Mouse (Mus musculus) kidney, embryonic 14.5 days (tissue): ENCODE data around the gene Slc7a11. TPM values are rescaled to one million over a fixed set of nuclear protein-coding genes. Genes with fewer than 3 reads are reported as not detected.

ENCODE experiments used
- ATAC-seq: fragments of 200-750 bp; cut with Nextera tagmentation; 2 replicates; pipeline ENCODE4 v1.8.0; 2017; ENCODE audit warnings: moderate number of reproducible peaks, mild to moderate bottlenecking, moderate TSS enrichment, moderate library complexity; ENCODE audit not compliant: low FRiP score, low TSS enrichment
- H3K27ac ChIP-seq: fragments of 300-500 bp; sonication (generic); 2 replicates; pipeline ENCODE4 v1.5.1; 2014; ENCODE audit warnings: low read depth, mild to moderate bottlenecking, low read length, moderate library complexity, mixed read lengths
- H3K27me3 ChIP-seq: fragments of 300-500 bp; sonication (generic); 2 replicates; pipeline ENCODE4 v1.6.1; 2014; ENCODE audit warnings: mild to moderate bottlenecking, low read length; ENCODE audit not compliant: control insufficient read depth, insufficient read depth
- H3K36me3 ChIP-seq: fragments of 300-500 bp; sonication (generic); 2 replicates; pipeline ENCODE4 v1.6.1; 2014; ENCODE audit warnings: low read length, mixed read lengths; ENCODE audit not compliant: control insufficient read depth, insufficient read depth
- H3K4me1 ChIP-seq: fragments of 300-500 bp; sonication (generic); 2 replicates; pipeline ENCODE4 v1.6.1; 2014; ENCODE audit warnings: low read length, mixed read lengths; ENCODE audit not compliant: control insufficient read depth, insufficient read depth
- H3K4me2 ChIP-seq: fragments of 300-500 bp; sonication (generic); replicated peaks from 2 replicates; pipeline ENCODE4 v1.6.1; 2014; ENCODE audit warnings: low read depth, mild to moderate bottlenecking, low read length
- H3K4me3 ChIP-seq: fragments of 300-500 bp; sonication (generic); 2 replicates; pipeline ENCODE4 v1.5.1; 2014; ENCODE audit warnings: mild to moderate bottlenecking, low read length
- H3K9ac ChIP-seq: fragments of 300-500 bp; sonication (generic); 2 replicates; pipeline ENCODE4 v1.6.1; 2014; ENCODE audit warnings: low read depth, mild to moderate bottlenecking, low read length, moderate library complexity
- H3K9me3 ChIP-seq: fragments of 300-500 bp; sonication (generic); 2 replicates; pipeline ENCODE4 v1.6.1; 2016; ENCODE audit warnings: low read length; ENCODE audit not compliant: control insufficient read depth
- WGBS: fragments of 180-500 bp; shearing (Covaris S2); extraction: QIAGEN DNeasy Blood & Tissue Kit; methylation state at CpG from one replicate; pipeline ENCODE4 v1.1.7; 2014; 5-methylcytosine and 5-hydroxymethylcytosine counted together
- polyA plus RNA-seq: library from polyadenylated mRNA; unstranded; fragments of >200 nt; fragmentation: Nextera tagmentation; extraction: Ambion mirVana; gene quantifications from 2 replicates; pipeline ENCODE4 v1.2.1, GENCODE M21; 2014

Slc7a11 gene
- polyA plus RNA-seq, 1 experiment from 2014 or later = 0.58 TPM

DNA sequence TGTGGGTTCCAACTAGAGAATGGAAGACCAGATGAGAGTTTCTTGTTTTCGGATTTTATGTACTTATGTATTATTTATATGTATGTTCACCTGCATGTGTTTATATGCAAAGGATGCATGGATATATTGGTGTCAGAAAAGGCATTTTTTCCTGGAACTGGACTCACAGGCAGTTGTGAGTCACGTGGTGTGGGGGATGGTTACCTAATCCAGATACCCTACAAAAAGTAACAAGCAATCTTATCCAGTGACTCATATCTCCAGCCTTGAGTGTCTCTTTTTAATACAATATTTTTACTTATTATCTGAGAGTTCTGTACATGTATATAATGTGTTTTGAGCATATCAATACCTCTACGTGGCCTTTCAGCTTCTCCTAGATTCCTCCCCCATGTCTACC, 469.4 kb downstream of the Slc7a11 start:
- no peaks in the 10 kb centered on the region for H3K36me3 ChIP-seq
- H3K27ac ChIP-seq = no peak overlapping the region
- H3K9me3 ChIP-seq = no peaks in the 10 kb centered on the region
- H3K9ac ChIP-seq = no peak overlapping the region
- no peak for ATAC-seq
- H3K4me2 ChIP-seq = no peak overlapping the region
- 86% methylated on average over 3 of the region's 3 CpGs for WGBS
- H3K4me3 ChIP-seq = no peak overlapping the region
- H3K27me3 ChIP-seq = no peaks in the 10 kb centered on the region
- no peaks in the 10 kb centered on the region for H3K4me1 ChIP-seq

- Histone ChIP-seq H3K27ac (no peak overlapping the region), H3K9ac (no peak overlapping the region), H3K27me3 (no peaks in the 10 kb centered on the region), H3K4me3 (no peak overlapping the region), H3K36me3 (no peaks in the 10 kb centered on the region), H3K4me1 (no peaks in the 10 kb centered on the region), H3K4me2 (no peak overlapping the region), H3K9me3 (no peaks in the 10 kb centered on the region)
- 89% methylated on average over 2 of the region's 2 CpGs for WGBS
- ATAC-seq = no peak
Measured at GRCm38 (mm10) chr3:49965569-49965968, 477.8 kb downstream of the Slc7a11 start.

DNA sequence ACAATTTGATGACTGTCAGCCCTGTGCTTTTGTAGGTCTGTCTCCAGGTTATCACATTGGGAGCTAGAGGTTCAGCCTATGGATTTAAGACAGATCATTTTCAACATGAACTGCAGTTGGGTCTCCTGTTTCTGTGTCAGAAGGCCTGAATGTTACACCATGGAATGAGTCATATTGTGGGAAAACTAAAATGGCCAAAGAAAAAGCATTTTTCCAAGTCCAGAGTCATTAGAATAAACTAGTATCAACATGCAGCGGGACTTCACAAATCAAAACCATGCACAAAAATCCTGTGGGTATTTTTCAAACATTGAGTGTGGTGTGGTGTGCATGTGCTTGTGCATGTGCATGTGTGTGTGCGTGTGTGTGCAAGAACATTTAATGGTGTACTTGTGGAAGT, 482.8 kb downstream of the Slc7a11 start:
- no peaks in the 10 kb centered on the region for H3K4me1 ChIP-seq
- no peak overlapping the region for H3K4me2 ChIP-seq
- no peak for ATAC-seq
- no peaks in the 10 kb centered on the region for H3K9me3 ChIP-seq
- WGBS = 93% methylated on average over 2 of the region's 2 CpGs
- no peak overlapping the region for H3K4me3 ChIP-seq
- H3K27me3 ChIP-seq = no peaks in the 10 kb centered on the region
- H3K9ac ChIP-seq = no peak overlapping the region
- H3K27ac ChIP-seq = no peak overlapping the region
- H3K36me3 ChIP-seq = no peaks in the 10 kb centered on the region

DNA sequence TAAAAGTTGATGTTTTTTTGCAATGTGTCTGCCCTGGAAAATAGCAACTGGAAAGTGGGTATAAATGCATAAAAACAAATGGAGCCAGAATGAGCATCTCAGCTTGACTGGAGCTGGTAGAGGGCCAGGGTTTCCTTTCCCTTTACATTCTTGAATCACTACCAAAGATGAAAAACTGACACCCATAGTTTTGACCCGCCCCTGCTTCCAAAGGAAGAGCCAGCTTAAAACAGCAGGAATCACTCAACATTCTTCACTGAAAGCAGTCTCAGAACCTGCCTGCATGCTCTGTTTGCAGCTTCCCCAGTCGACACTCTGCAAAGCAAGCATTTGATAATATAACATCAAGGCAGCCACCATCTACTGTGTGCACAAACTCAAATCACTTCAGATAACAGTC, 496.6 kb downstream of the Slc7a11 start:
- Histone ChIP-seq H3K27me3 (no peaks in the 10 kb centered on the region), H3K27ac (no peak overlapping the region), H3K9me3 (no peaks in the 10 kb centered on the region), H3K36me3 (no peaks in the 10 kb centered on the region), H3K9ac (no peak overlapping the region), H3K4me3 (no peak overlapping the region), H3K4me2 (no peak overlapping the region), H3K4me1 (no peaks in the 10 kb centered on the region)
- ATAC-seq = peak; percentile 35; the same call in 1 of the 2 replicates
- 46% methylated on average over 2 of the region's 2 CpGs for WGBS

GRCm38 (mm10) chr3:49944783-49945182, 498.6 kb downstream of the Slc7a11 start:
- Histone ChIP-seq H3K36me3 (no peaks in the 10 kb centered on the region), H3K4me3 (no peak overlapping the region), H3K4me2 (no peak overlapping the region), H3K9me3 (no peaks in the 10 kb centered on the region), H3K27me3 (no peaks in the 10 kb centered on the region), H3K27ac (no peak overlapping the region; the same call in 1 of the 2 replicates), H3K4me1 (no peaks in the 10 kb centered on the region), H3K9ac (no peak overlapping the region)
- ATAC-seq = peak; percentile 55; the same call in 1 of the 2 replicates
- 40% methylated on average over 5 of the region's 5 CpGs for WGBS

- WGBS = 89% methylated on average over 2 of the region's 2 CpGs
- Histone ChIP-seq H3K4me1 (no peaks in the 10 kb centered on the region), H3K4me2 (no peak overlapping the region), H3K27ac (no peak overlapping the region), H3K9me3 (no peaks in the 10 kb centered on the region), H3K4me3 (no peak overlapping the region), H3K9ac (no peak overlapping the region), H3K36me3 (no peaks in the 10 kb centered on the region), H3K27me3 (no peaks in the 10 kb centered on the region)
- no peak for ATAC-seq
Measured at GRCm38 (mm10) chr3:49937611-49938010, 505.8 kb downstream of the Slc7a11 start.

- Histone ChIP-seq H3K4me3 (no peak overlapping the region), H3K36me3 (no peaks in the 10 kb centered on the region), H3K9ac (no peak overlapping the region), H3K4me1 (no peaks in the 10 kb centered on the region), H3K27me3 (no peaks in the 10 kb centered on the region), H3K4me2 (no peak overlapping the region), H3K9me3 (no peaks in the 10 kb centered on the region), H3K27ac (no peak overlapping the region)
- ATAC-seq = no peak
Measured at GRCm38 (mm10) chr3:49929496-49929895, 513.9 kb downstream of the Slc7a11 start.

DNA sequence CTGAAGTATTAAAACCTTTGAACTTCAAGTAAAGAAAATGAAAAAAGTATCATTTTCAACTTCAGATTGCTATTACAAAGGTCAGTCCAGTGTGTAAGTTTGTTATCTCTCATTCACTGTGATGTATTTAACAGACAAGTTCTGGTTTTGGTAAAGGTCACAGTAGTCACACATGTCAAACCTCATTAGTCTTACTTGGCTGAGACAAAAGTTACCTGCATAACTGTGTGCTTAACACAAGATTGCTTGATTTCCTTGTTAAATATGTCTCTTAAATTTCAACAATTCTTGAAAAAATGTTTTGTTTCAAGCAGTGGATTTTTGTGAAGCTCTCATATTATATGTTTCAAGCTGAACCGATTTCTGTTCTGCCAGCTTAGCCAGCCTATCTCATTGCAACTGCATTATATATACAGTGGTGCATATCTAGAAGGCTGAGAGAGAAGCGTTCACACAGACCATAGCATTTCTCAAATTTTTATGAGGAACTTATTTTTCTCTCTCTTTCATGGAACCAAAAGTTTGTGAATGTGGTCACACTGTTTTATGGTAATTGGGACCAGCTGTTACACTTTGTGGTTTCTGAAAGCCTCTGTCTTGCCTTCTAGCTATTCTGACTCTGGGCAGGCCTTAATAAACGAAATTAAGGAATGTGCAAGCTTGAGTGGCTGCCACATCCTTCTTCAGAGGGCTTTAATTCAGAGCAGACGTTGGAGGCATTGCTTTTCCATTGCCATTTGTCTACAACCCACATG, 514.7 kb downstream of the Slc7a11 start:
- no peak overlapping the region for H3K27ac ChIP-seq
- H3K4me1 ChIP-seq = no peaks in the 10 kb centered on the region
- H3K4me3 ChIP-seq = no peak overlapping the region
- no peak overlapping the region for H3K4me2 ChIP-seq
- ATAC-seq = no peak
- H3K9me3 ChIP-seq = no peaks in the 10 kb centered on the region
- no peaks in the 10 kb centered on the region for H3K36me3 ChIP-seq
- H3K9ac ChIP-seq = no peak overlapping the region
- WGBS = 42% methylated on average over 4 of the region's 4 CpGs
- no peaks in the 10 kb centered on the region for H3K27me3 ChIP-seq

- ATAC-seq = no peak
- Histone ChIP-seq H3K4me3 (no peak overlapping the region), H3K27me3 (no peaks in the 10 kb centered on the region), H3K4me2 (no peak overlapping the region), H3K36me3 (no peaks in the 10 kb centered on the region), H3K9ac (no peak overlapping the region), H3K27ac (no peak overlapping the region), H3K4me1 (peaks cover 4% of the 10 kb centered on the region; the same call in 1 of the 2 replicates), H3K9me3 (no peaks in the 10 kb centered on the region)
- WGBS = 76% methylated on average over 2 of the region's 2 CpGs
Measured at GRCm38 (mm10) chr3:49913929-49914328, 529.5 kb downstream of the Slc7a11 start.
